Mouse (Mus musculus) brain, embryonic 14.5 days (tissue): ENCODE data around the gene Gatad2a.

Experiments used
- CTCF ChIP-seq: fragments of 200-500 bp; IDR thresholded peaks from 2 replicates; pipeline ENCODE4 v1.5.1; 2012; ENCODE audit warnings: inconsistent platforms, mild to moderate bottlenecking, moderate library complexity, borderline replicate concordance; ENCODE audit not compliant: insufficient read depth, insufficient read length; ENCODE audit errors: extremely low read depth
- POLR2A ChIP-seq: fragments of 200-500 bp; IDR thresholded peaks from 2 replicates; pipeline ENCODE4 v1.6.1; 2012; ENCODE audit warnings: mild to moderate bottlenecking, inconsistent platforms, borderline replicate concordance; ENCODE audit not compliant: poor library complexity, insufficient read depth, insufficient read length, severe bottlenecking; ENCODE audit errors: extremely low read depth

DNA sequence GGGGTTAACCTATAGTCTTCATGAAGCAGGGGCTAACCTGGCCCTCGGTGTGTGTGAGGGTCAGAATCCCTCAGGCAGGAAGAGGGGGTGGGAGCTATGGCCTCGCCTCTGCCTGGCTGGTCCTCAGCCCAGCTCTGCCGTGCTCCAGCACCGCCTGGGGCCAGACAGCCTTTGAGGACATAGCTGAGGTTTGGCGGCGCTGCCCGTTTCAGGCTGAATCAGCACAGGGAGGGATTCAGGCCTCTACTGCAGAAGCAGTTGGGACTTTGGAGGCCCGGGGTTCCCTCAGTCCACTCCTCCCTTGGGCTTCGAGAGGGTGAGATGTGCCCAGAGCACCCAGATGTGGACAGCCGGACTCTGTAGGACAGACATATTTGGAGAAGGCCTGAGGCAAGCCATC lies 120.1 kb downstream of the Gatad2a start:
- TF ChIP-seq POLR2A, result no peak
- no peak for TF ChIP-seq CTCF
